Mouse (Mus musculus) olfactory bulb, adult 2 months (tissue): ENCODE measurements at regions not wholly inside any gene's neighbourhood (a gene's known extent, or its start where the extent isn't known, plus 50 kb on each side); places are given as distances from the start of the nearest gene placed in this dataset.

ENCODE experiments used
- CTCF ChIP-seq: fragments of 200-500 bp; IDR thresholded peaks from 2 replicates; pipeline ENCODE4 v1.5.1; 2012; ENCODE audit warnings: low read depth, mild to moderate bottlenecking, low read length, moderate library complexity; ENCODE audit not compliant: insufficient read depth
- POLR2A ChIP-seq: fragments of 200-500 bp; IDR thresholded peaks from 2 replicates; pipeline ENCODE4 v1.6.1; 2012; ENCODE audit warnings: mild to moderate bottlenecking, low read depth, low read length, moderate library complexity; ENCODE audit not compliant: insufficient read depth

GRCm38 (mm10) chr15:88247974-88248625, 352.0 kb upstream of the Zdhhc25 start:
- TF ChIP-seq CTCF (peak; percentile 86), POLR2A (no peak)
